Mouse (Mus musculus): Measurements from ENCODE around the gene Epb41l4b.

GRCm38 (mm10) chr4:57016366-57017171, 126.7 kb downstream of the Epb41l4b start:
- TF ChIP-seq CTCF (IDR thresholded peaks at IDR 0.05; ENCODE audit: insufficient read depth, low read depth, low read length) (no peak), POLR2A (IDR thresholded peaks at IDR 0.05; ENCODE audit: insufficient read depth, low read depth, low read length) (no peak)

Measured in olfactory bulb, adult 2 months (tissue).